Mouse (Mus musculus) embryo, embryonic 11 days (tissue): Measurements from ENCODE around the gene Nup107.

Source experiments
- DNase-seq: peaks from one replicate; pipeline ENCODE4 v3.0.0-alpha.2; 2015

Gene Nup107

DNA sequence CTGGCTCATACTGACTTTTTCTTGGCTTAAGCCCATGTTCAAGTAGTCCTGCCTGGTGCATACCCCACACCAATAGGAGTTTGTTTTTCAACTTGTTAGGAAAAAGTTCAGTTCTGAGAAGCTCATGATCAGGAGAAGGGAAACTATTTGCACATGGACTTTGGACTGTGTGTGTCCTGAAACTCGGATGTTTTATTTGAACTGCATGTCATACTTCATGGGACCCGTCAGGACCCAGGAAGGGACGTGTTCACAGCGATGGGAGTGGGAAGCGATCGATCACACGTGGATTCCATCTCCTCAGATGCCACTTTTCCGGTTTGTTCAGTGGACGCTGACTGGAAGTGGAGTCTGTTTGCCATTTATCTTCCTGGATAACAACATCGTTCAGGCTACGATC, 7.3 kb upstream of the Nup107 start:
- DNase-seq, result no peak

DNA sequence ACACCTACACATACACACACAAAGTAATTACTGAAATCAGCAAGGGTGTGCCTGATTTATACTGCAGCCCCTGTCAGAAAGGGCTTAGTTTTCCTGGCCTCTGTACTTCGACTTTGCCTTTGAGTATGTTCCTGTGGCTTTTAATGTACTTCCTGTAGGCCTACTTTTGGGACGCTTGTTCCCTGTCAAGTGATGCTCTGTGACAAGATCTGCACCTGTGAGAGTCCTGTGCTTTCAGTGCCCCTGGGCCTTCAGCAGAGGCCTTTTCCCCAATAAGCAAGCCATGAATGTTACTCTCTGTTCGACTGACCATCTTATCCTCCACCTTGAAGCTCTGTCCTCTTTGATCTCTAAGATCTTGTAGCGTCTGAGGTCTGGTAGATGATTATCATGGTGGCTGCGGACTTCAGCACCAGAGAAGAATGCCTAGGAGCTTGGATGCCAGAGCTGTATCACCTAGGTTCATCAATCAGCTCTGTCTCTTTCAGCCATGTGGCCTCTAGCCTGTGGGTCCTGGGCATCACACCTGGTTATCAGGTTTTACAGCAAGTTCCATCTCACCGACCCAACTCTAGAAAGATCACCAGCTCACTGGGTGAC, 6.0 kb upstream of the Nup107 start:
- no peak for DNase-seq

DNA sequence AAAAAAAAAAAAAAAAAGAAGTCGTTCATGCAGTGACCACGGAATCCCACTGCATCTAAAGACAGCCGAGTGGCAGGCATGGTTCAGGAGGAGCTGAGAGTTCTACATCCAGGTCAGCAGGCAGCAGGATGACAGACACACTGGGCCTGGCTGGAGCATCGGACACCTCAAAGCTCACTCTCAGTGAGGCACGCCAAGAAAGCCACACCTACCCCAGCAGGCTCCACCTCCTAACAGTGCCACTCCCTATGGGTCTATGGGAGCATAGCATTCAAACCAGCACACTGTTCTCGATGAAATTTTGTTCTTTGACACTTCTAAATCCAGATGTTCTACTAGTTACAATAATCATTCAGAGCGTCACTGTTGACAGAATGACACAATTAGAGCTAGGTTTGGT, 5.2 kb upstream of the Nup107 start:
- no peak for DNase-seq

DNA sequence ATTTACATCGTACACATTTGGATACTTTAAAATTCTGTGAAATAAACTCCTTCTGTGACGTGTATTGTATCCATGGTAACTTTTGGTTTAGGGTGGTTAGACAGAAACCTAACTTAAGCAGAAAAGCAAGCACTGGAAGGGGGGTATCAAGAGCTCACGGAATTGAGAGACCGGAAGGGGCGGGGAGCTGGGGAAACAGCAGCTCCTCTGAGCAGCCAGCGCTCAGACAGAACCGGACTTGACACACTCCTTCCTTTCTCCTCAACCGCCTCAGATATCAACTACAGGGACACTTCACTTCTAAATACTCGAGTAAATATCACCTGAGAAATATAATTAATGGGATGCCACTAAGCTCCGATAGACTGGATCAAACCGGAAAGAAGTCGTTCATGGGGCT, 4.6 kb upstream of the Nup107 start:
- DNase-seq, result no peak

DNA sequence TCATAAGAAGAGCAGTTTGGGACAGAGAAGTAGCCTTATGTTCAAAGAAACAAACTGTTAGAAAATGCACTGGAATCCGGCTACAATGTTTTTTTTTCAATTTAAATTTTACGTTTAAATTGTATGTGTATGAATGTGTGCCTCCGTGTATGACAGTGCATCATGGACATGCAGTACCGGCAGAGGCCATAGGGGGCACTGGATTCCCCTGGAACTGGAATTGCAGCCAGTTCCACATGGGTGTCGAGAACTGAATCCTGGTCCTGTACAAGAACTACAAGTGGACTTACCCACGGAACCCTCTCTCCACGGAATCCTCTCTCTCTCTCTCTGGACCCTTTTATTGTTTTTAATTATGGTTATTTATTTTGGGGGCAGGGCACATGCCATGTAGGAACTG, 3.7 kb upstream of the Nup107 start:
- no peak for DNase-seq

DNA sequence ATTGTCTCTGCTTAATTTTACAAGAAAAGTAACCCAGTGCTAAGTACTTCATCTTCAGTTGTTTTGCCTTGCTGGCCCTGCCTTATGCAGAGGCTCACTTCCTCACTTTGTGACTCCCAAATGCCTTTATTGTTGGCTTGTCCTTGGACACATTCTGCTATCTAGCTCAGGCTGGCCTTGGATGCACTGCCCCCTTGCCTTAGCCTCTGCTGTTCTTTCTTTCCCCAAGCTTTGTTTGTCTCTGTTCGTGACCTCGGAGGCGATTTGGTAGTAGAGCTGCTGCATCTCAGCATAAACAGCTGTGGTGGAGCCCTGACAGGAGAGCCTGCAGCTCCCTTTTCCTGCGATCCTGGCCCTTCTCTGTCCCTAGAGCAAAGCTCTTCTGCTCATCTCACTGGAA, 2.7 kb upstream of the Nup107 start:
- DNase-seq, result no peak

DNA sequence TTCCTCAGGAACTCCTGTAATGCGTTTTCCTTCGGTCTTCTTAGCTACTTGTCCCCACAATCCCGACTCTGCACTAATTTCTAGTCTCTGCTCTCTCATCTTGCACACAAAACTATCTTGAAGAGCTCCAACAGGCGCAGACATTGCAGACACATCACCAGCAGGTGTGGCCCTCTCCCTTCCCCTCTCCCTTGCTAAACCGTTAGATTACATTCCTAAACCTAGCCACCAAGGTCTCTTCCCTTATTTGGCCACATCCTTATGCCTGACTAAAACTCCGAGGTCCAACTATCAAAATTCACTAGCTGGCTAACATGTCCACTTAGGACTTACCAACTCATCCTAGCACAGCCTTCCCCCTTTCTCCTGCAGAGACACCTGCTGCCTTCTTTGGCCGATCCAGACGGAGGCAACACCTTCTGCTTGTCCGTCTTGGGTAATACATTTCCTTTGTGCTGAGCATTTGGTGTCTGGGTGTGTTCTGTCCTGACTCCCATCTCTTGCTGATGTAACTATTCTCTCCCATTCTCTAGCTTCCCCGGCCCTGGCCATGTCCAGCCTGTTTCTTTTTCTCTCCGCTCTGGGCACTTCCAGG, 1.0 kb upstream of the Nup107 start:
- no peak for DNase-seq

DNA sequence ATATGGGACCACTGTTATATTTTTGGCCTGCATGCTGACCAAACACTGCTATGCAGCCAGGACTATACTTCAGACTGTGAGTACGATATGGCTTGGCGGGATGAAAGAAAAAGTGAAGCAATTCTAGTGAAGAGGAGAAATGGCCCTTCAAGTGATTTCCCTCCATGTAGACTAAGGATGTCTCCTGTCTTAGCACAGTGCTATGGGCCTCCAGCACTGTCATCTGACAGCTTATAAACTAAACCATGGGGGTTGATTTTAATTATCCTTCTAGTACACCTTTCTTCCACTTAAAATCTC, 1.4 kb downstream of the Nup107 start:
- no peak for DNase-seq

DNA sequence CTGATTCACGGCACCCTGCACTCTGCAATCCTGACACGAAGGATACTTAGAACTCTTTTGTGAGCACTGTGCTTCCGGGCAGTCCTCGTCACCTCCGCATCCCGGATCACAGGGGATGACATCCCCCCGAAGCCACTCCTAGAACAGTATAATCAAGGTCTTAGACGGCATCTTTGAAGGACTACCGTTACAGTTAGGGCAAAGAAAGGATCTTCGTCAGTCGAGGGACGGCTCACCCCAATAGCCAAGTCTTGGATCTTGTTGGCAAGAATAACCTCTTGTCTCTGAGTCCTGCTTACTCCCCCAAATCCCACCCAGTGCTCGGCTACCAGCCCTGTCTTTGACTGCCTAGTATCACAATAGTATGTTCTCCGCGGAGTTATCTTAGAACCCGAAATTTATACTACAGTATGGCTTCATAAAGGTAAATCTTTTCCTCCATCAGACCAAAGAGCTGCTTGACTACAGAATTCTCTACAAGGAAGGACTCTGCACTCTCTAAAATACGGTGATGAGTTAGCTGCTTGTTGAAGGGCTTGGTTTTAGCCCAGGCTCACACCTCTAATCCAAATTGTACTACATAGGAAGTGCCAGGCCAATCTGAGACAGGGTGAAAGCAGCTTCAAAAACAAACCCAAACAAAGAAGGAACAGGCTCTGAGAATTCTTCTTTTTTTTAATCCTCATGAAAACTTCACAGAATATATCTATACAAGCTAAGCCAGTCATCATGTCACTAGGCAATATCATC, 1.9 kb downstream of the Nup107 start:
- no peak for DNase-seq

DNA sequence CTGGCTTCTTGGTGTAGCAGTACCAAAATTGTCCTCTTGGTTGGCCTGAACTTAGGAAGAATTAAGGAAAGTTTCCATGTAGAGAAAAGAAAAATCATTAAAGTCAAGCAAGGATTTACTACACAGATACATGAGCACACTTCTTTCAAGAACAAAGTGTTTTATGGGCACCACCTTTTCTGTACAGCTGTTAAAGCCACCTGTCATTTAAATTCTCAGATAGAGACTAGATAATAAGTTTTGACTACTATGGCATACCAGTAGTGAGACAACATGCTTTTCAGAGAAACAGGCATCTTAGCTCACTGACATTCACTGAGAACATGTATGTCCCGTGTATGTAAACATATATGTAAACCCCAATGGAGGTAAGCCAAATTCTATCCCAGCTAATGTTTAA, 2.5 kb downstream of the Nup107 start:
- no peak for DNase-seq

DNA sequence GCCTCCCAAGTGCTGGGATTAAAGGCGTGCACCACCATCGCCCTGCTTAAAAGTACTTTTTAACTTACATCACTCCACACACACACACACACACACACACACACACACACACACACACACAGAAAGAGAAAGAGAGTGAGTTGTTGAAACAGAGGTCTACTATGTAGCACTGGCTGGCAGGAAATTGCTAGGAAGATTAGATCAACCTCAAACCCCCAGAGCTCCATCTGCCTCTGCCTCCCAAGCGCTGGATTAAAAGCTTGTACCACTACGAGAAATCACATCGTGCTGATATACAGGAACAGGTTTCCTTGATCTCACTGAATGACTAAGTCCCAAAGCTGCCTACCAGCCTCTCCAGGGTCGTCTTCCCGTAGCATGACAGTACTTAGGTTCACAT, 7.9 kb downstream of the Nup107 start:
- DNase-seq, result no peak

DNA sequence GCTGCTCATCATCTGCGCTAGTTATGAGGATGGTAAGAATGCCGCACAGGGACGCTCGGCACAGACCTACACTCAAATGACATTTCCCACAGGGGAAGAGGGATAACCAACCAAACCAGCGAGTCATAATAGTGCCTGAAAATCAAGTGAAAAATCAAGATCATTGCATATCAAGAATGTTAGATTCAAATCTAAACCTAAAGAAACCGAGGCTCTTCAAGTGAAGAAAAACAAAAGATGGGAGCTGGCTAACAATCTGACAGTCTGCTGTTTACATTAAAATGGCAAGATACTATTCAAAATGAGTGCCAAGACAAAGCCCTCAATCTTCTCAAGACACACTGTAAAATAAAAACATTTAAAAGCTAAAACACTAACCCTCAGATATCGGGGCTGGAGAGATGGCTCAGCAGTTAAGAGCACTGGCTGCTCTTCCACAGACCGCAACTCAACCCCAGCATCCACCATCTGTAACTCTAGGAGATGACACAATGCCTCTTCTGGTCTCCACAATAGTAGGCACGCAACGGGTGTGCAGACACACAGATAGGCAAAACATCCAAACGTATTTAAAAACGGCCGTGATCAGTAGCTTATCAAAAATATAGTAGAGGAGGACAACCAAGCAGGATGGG, 8.6 kb downstream of the Nup107 start:
- no peak for DNase-seq

DNA sequence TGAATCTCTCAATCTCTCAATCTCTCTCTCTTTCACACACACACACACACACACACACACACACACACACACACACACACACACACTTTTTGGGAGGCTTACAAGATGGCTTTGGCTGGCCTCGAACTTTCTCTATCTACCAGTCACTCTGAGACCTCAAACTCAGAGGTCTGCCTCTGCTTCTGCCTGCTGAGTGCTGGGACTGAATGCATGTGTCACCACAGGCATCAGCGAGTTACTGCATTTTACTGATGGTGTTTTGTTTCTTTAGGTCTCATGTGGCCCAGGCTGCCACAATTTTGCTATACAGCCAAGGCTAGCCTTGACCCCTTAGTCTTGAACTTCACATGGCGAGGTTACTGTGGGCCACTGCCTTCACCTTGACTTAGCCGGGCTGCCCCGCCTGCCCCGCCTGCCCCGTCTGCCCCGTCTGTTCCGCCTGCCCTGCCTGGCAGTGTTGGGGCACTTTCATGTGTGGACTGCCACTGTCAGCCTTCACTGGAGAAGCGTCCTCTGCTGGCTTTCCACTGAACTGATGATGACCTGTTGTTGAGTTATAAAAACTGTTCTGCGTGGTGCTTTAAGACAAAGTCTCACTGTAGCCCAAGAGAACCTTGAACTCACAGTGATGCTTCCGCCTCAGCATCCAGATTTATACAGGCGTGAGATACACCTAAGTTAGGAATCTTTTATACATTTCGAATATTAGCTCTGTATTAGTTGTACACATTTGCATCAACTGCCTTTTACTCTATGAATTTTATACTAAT, 9.8 kb downstream of the Nup107 start:
- no peak for DNase-seq

DNA sequence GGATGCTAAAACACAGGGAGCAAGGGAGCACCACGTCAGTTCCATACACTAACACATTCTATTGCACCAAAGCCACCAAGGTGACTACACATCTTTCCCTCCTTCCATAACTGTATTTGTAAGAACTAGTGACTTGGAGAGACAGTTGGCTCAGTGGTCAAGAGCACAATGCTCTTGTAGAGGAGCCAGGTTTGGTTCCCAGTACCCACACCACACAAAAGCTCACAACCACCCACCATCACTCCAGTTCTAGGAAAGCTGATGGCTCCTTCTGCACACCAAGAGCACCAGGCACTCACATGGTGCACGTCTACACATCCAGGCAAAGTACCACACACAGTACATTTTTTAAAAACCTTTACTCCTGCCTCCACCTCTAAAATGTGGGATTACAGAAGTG, 10.4 kb downstream of the Nup107 start:
- no peak for DNase-seq

DNA sequence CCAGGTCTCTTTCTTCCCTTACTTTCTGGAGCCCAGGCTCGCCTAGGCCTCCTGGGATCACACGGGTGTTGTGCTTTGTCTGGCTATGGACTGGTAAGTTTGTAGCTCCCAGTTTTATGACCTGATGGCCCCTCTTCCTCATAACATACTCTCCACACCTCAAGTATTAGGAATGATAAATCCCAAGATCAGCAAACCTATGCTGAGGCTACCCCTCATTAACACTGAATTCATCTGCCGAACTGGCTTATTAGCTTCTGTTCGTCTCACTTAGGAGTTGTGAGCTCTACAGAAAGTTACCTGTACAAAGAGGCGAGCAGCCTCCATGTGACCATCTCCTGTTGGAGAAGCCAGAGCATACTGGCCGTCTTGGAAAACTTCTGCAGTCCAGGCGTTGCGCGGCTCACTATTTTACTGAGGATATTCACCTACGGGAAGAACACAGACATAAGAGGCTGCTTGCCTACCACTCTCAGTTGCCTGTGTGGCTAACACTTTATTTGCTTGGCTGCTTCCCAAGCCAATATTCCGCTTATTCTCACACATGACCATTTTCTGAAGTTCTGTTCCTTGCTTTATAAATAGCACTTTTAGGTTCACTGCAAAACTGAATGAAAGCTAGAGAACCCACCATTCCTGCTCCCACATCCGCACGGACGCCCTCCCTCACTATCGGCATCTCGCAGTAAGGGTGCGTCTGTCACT, 11.3 kb downstream of the Nup107 start:
- no peak for DNase-seq

DNA sequence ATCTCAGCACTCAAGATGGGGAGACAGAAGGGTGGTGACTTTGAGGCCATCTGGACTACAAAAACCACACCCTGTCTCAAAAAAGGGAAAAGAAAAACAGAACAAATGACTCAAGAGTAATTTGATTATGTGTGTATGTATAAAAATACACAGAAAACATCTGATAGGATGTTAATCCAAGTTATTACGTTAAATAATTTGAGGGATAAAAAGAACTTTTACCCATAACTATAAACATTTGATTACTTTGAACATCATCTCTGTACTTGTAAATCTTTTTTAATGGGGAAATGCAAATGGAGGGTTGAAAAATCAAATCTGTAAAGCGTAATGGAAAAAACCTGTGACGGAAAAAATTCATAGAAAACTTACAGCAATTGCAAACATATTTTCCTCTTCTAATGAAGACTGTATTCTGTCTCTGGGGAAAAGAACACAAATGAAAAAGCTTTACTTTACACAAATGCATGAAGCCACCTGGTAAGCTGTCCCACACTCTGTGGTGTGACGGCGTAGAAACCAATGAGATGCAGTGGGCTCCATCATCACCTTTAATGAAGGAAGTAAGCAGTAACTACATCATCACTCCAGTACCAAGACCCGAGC, 12.1 kb downstream of the Nup107 start:
- no peak for DNase-seq

DNA sequence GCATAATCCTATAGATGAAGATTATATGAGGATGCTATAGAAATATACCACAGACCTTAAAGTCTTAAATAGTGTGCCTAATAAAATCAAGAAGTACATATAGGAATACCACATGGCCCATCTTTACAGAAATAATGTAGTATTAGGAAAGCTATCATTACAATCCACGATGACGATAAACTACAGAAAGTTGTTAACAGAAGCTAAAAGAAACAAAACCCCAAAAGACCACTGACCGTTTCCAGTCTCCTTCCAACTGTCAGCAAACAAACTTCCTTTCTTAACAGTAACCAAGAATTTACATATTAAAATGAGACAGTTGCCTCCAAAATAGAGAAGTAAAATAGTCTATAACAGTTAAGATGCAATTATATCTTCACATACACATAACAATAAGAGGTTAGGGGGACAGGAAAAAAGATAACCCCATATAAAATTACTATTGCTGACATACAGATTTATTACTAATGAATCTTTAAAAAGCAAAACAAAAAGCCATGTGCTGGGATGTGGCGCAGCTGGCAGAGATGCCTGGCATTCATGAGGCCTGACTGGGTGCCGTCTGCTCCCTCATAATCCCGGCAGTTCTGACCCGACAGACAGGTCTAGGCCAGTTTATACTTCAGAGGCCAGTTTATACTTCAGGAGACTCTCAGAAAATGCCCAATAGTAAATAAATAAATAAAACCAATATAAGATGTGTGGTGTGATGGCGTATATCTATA, 12.8 kb downstream of the Nup107 start:
- DNase-seq, result no peak

DNA sequence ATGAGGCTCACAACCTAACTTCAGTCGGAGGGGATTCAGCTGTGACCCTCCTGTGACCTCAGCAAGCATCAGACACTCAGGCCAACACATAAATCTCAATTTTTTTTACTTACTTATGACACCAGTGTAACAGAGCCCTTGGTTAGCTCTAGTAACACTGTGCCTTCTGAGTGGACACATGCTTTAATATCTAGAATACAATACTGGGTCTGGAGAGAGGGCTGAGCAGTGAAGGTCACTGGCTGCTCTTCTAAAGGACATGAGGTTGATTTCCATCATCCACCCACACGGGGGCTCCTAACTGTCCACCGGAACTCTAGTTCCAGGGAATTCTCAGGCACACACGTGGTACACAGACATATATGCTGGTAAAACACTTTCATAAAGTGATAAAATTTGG, 13.6 kb downstream of the Nup107 start:
- DNase-seq, result no peak

DNA sequence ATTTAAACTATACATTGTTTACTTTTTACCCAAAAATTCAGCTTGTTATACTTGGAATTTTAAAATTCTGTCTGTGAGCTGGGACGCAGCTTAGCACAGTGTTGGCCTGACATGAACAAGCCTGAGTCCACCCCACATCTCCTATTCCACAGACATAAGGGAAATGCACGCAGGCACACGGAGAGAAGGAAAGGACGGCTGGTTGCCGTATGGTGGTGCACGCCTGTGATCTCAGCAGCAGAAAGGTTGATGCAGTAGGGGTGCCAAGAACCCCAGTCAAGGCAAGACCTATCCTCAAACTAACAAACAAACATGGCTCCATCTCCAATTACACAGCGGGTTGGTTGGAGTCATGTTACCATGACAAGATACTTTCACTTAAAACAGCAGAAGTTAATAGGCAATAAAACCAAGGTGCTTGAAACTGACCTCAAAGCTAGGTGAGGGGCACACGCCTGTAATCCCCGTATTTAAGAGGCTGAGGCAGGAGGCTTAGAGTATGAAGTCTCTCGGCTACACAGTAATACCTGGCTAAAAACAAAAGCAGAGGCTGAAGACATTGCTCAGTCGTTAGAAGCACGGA, 14.1 kb downstream of the Nup107 start:
- DNase-seq, result no peak

DNA sequence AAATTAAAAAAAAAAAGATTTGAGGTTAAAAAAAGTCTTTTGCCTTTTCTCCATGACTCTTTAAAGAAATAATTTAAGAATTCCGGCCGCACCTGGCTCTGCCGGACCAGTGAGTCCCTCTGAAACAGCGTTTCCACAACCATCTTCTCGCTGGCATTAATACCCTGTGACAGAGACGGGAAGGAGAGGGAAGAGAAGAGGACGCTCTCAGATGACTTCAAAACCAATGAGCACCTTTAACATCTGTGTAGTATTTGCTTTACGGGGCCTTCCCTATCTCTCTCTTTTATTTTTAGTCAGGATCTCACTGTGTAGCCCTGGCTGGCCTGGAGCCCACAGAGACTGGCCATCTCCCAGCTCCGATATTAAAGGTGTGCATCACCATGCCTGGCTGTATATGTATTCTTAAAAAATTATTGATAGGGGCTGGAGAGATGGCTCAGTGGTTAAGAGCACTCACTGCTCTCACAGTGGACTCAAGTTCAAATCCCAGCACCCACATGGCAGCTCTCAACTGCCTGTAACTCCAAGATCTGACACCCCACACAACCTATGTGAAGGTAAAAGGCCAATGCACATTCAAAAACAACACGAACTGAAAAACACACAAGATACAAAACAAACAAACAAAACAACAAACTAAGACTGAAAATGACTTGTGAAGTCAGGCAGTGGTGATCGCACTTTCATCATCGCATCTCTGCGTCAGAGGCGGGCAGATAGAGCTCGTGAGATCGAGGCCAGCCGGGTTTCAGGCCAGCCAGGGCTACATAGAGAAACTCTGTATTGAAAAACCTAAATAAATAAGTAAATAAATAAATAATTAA, 14.8 kb downstream of the Nup107 start:
- no peak for DNase-seq

DNA sequence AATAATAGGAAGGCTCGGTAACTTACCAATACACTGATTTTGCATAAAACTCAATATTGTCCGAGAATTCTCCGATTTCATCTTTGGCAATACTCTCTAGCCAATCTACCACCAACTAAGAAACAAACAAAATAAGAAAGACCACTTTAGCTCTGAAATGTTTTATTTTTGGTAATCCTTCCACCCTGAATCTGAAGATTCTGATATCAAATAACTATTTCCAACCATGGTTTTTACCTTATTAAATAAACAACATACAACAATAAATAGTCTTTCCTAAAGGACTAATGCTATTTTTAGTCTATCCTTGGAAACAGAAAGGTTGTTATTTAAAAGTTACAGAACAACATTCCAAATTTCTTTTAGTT, 15.4 kb downstream of the Nup107 start:
- DNase-seq, result no peak
